Comparison of ENCODE assay signal across 13 mouse cellular contexts in genomic region chr2:3764136-3764535, GRCm38 (mm10).
DNase-seq lines count a peak whose midpoint lies in the region; ATAC-seq and TF ChIP-seq lines count a peak whose summit lies in the region.
"Had no signal": no experiment of that assay in that cellular context is flagged by ENCODE, and none has a peak within 500 bp of the region (broad histone marks: within the 10 kb centered on the region; RNA-seq: fewer than 3 reads in every experiment).

No protein-coding gene starts in this region.

- H3K27me3 ChIP-seq in intestine, embryonic 14.5 days (replicated peaks; ENCODE audit: control insufficient read depth, insufficient read depth, low read length), result no peaks in the 10 kb centered on the region
- no peaks in the 10 kb centered on the region for H3K27me3 ChIP-seq in intestine, postnatal 0 days (replicated peaks; ENCODE audit: control insufficient read depth, insufficient read depth, low read length)
- H3K27me3 ChIP-seq in MEL (ENCODE audit: control insufficient read depth in 1 of 2, insufficient read depth in 2 of 2, low read length in 2 of 2), result no peaks in the 10 kb centered on the region
- H3K27me3 ChIP-seq: liver, embryonic 13.5 days; midbrain, embryonic 15.5 days had no signal

- H3K27ac ChIP-seq in intestine, embryonic 14.5 days (ENCODE audit: low read depth), result peak overlapping the region; percentile 45; the same call in 1 of the 2 replicates
- H3K27ac ChIP-seq in intestine, postnatal 0 days (ENCODE audit: low read depth, low read length), result no peak overlapping the region
- no peak overlapping the region for H3K27ac ChIP-seq in MEL (ENCODE audit: control insufficient read depth, low read depth, low read length)
- H3K27ac ChIP-seq: liver, embryonic 13.5 days; midbrain, embryonic 15.5 days had no signal

- no peak for ATAC-seq in intestine, embryonic 14.5 days (replicated peaks; ENCODE audit: low FRiP score, low TSS enrichment, low read depth)
- ATAC-seq in intestine, postnatal 0 days, result no peak
- no peak for ATAC-seq in granulocyte monocyte progenitor cell, adult 5-6 weeks (replicated peaks; ENCODE audit: poor library complexity, severe bottlenecking)
- ATAC-seq: midbrain, embryonic 15.5 days had no signal

- peak; percentile 13 for DNase-seq in adrenal gland, postnatal 10 days
- DNase-seq in adrenal gland, postnatal 36 days, result no peak
- no peak for DNase-seq in intestine, embryonic 14.5 days (ENCODE audit: low spot score)
- peak; percentile 44 for DNase-seq in MEL (ENCODE audit: low read depth, low spot score)
- DNase-seq in induced T-regulatory cell, adult 2 months (ENCODE audit: low read depth), result peak; percentile 45
- no peak for DNase-seq in gastrocnemius, adult 8-10 months (ENCODE audit: low spot score in 2 of 2)
- DNase-seq: gastrocnemius, postnatal 36 days; liver, embryonic 13.5 days; spleen, adult 18-20 months had no signal

- TF ChIP-seq CTCF in intestine, postnatal 0 days (IDR thresholded peaks at IDR 0.05; ENCODE audit: low read depth), result no peak
- no peak for TF ChIP-seq CTCF in MEL (IDR thresholded peaks at IDR 0.05 in 2 of 3, conservative IDR thresholded peaks at IDR 0.05 in 1 of 3; ENCODE audit: control insufficient read depth in 1 of 3, insufficient read depth in 1 of 3, low read depth in 2 of 3, low read length in 3 of 3, poor library complexity in 1 of 3, severe bottlenecking in 1 of 3)

- H3K9me3 ChIP-seq in intestine, embryonic 14.5 days (ENCODE audit: control insufficient read depth, low read length), result no peaks in the 10 kb centered on the region
- H3K9me3 ChIP-seq in intestine, postnatal 0 days (ENCODE audit: control insufficient read depth), result no peaks in the 10 kb centered on the region
- no peaks in the 10 kb centered on the region for H3K9me3 ChIP-seq in MEL (replicated peaks; ENCODE audit: insufficient read depth, low read length)
- H3K9me3 ChIP-seq: liver, embryonic 13.5 days; midbrain, embryonic 15.5 days had no signal

- WGBS in intestine, embryonic 14.5 days, result 23% methylated on average over 6 of the region's 6 CpGs
- WGBS in intestine, postnatal 0 days, result 43% methylated on average over 6 of the region's 6 CpGs

- TF ChIP-seq RAD21 in MEL (IDR thresholded peaks at IDR 0.05; ENCODE audit: low read depth, low read length), result no peak

- H3K79me2 ChIP-seq in MEL (ENCODE audit: control insufficient read depth, insufficient read depth, low read length, poor library complexity), result no peaks in the 10 kb centered on the region

- peaks cover 21% of the 10 kb centered on the region for H3K4me1 ChIP-seq in intestine, embryonic 14.5 days (replicated peaks; ENCODE audit: control insufficient read depth, insufficient read depth, low read length)
- no peaks in the 10 kb centered on the region for H3K4me1 ChIP-seq in intestine, postnatal 0 days (replicated peaks; ENCODE audit: control insufficient read depth, insufficient read depth, low read length)
- peaks cover 0 to 3% of the 10 kb centered on the region in 2 experiments; a peak in 1 of 4 replicates for H3K4me1 ChIP-seq in MEL (ENCODE audit: control insufficient read depth in 1 of 2, insufficient read depth in 2 of 2, low read length in 2 of 2)
- H3K4me1 ChIP-seq: midbrain, embryonic 15.5 days had no signal

- TF ChIP-seq POLR2A in MEL (IDR thresholded peaks at IDR 0.05; ENCODE audit: control insufficient read depth in 1 of 2, insufficient read depth in 1 of 2, low read depth in 1 of 2, low read length in 2 of 2, poor library complexity in 1 of 2), result no peak

- H3K9ac ChIP-seq in intestine, embryonic 14.5 days (ENCODE audit: low read length), result no peak overlapping the region
- no peak overlapping the region for H3K9ac ChIP-seq in intestine, postnatal 0 days (ENCODE audit: low read depth, low read length)
- no peak overlapping the region for H3K9ac ChIP-seq in MEL (ENCODE audit: control insufficient read depth, low read depth, low read length, poor library complexity, severe bottlenecking)
- H3K9ac ChIP-seq: liver, embryonic 13.5 days; midbrain, embryonic 15.5 days had no signal

- TF ChIP-seq EP300 in MEL (IDR thresholded peaks at IDR 0.05; ENCODE audit: low read depth in 1 of 2, low read length in 2 of 2), result no peak

- H3K4me3 ChIP-seq in intestine, embryonic 14.5 days (ENCODE audit: low read depth, low read length), result no peak overlapping the region
- no peak overlapping the region for H3K4me3 ChIP-seq in intestine, postnatal 0 days (ENCODE audit: low read depth, low read length)
- no peak overlapping the region for H3K4me3 ChIP-seq in MEL (ENCODE audit: control insufficient read depth in 1 of 2, insufficient read depth in 1 of 2, low read depth in 2 of 2, low read length in 2 of 2)
- H3K4me3 ChIP-seq: erythroblast, embryonic 14.5 days; liver, embryonic 13.5 days; midbrain, embryonic 15.5 days had no signal

- no peaks in the 10 kb centered on the region for H3K36me3 ChIP-seq in intestine, embryonic 14.5 days (ENCODE audit: control insufficient read depth, insufficient read depth, low read length)
- H3K36me3 ChIP-seq in intestine, postnatal 0 days (ENCODE audit: control insufficient read depth, insufficient read depth), result no peaks in the 10 kb centered on the region
- H3K36me3 ChIP-seq in MEL (ENCODE audit: control insufficient read depth in 1 of 2, insufficient read depth in 2 of 2, low read length in 2 of 2), result no peaks in the 10 kb centered on the region
- H3K36me3 ChIP-seq: liver, embryonic 13.5 days; midbrain, embryonic 15.5 days had no signal

- H3K4me2 ChIP-seq in intestine, embryonic 14.5 days (ENCODE audit: low read length), result no peak overlapping the region
- H3K4me2 ChIP-seq in intestine, postnatal 0 days (replicated peaks; ENCODE audit: low read depth), result no peak overlapping the region
- H3K4me2 ChIP-seq: liver, embryonic 13.5 days; midbrain, embryonic 15.5 days had no signal

TF ChIP-seq in MEL, 35 proteins besides CTCF, POLR2A, EP300 and RAD21:
- TF ChIP-seq USF2 (IDR thresholded peaks at IDR 0.05; ENCODE audit: borderline replicate concordance in 1 of 2, insufficient read depth in 1 of 2, low read depth in 1 of 2, low read length in 2 of 2) (no peak), MAZ (IDR thresholded peaks at IDR 0.05; ENCODE audit: low read depth, low read length) (no peak), GABPA (IDR thresholded peaks at IDR 0.05; ENCODE audit: low read depth, low read length) (no peak), MXI1 (IDR thresholded peaks at IDR 0.05; ENCODE audit: low read depth, low read length) (no peak), GATA1 (IDR thresholded peaks at IDR 0.05; ENCODE audit: low read depth, low read length) (no peak), POLR2AphosphoS5 (IDR thresholded peaks at IDR 0.05; ENCODE audit: borderline replicate concordance, low read depth, low read length) (no peak)

Comparison
In these comparisons a context has a peak if more than half of its experiments do, and no peak if none do; other contexts are left out.
1. DNase-seq: peak in adrenal gland, postnatal 10 days (single experiment), MEL (single experiment) and induced T-regulatory cell, adult 2 months (single experiment); none in adrenal gland, postnatal 36 days (0 of 2), intestine, embryonic 14.5 days (single experiment) and gastrocnemius, adult 8-10 months (0 of 2).